Mouse (Mus musculus) forelimb bud, embryonic 11.5 days (tissue): ENCODE results near the gene Znhit2.
A peak's percentile ranks its signal among the peaks of the same experiment; 100 is the strongest.

Experiments used
- DNase-seq: peaks from one replicate; pipeline ENCODE4 v3.0.0-alpha.2; 2012; ENCODE audit warnings: low read depth, low spot score

The Znhit2 gene

DNA sequence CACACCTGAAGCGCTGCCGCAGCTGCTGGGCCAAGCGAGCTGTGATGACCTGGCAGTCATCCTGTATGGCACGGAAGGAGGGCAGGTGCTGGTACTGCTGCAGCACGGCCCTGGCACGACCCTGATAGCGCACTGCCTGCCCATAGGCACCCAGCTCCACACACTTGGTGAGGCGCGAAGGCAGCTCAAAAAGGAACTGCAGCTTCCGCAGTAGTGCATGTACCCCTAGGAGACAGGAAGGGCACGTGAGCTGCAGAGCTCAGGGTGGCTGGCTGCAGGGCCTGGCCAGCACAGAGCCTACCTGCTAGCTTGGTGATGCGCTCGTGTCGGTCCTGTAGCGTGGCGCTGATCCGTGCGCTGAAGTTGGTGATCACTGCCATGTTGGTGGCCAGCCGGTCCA is 10.3 kb downstream of the Znhit2 start:
- no peak for DNase-seq

DNA sequence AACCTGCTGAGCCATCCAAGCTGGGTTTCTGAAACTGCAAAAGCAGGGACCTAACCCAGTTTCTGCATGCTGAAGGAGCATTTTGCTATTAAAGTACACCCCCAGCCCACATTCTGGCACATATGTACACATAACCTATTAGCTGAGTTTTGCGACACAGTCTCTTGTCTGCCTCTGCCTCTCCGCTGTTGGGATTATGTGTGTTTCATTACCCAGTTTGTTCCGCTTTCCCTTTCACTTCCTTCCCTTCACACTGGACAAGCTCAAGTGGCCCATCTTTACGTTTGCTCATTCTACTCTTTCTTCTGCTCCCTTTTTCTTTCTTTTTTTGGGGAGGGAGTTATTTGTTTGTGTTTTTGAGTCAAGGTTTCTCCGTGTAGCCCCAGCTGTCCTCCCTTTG is 12.9 kb downstream of the Znhit2 start:
- no peak for DNase-seq

DNA sequence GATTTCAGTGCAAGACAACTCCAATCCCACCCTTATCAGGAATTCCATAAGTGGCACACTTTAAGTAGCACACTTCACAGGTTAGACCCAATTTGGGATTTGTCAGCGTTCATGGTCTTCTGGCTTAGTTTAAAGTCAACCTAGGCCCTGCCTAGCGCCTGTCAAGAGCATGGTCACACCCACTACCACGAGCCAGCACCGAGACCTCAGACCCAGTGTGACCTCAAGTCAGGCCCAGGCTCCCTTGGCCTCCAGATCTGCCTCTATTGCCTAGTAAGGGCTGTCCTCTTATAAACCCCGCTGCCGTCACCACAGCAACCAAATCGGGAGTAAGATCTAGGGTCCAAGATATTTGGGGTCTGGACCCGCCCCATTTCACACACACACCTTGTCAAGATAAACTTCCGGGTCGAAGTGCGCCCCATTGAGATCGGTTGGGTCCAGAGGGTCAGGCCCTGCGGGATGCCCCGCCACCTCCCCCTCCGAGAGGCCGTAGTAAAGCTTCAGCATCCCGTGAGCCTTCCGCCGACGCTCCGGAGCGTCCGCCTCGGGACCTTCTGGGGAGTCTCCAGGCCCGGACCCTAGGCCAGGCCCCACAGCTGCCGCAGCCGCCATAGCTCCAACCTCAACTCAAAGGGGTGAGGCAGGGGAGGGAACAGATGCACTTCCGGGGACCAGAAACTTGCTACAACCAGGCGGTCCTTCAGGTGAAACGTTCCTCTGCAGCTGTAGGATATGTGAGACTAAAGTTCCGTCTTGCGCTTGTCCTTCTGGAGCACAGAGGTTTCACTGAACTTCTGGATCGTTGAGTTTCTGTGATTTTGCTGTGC is 15.8 kb downstream of the Znhit2 start, which contains the start of gene Vps51:
Gene Vps51, minus strand, starts transcription at position 668 of the 830 bp plus-strand sequence.
- DNase-seq: peak; percentile 87

DNA sequence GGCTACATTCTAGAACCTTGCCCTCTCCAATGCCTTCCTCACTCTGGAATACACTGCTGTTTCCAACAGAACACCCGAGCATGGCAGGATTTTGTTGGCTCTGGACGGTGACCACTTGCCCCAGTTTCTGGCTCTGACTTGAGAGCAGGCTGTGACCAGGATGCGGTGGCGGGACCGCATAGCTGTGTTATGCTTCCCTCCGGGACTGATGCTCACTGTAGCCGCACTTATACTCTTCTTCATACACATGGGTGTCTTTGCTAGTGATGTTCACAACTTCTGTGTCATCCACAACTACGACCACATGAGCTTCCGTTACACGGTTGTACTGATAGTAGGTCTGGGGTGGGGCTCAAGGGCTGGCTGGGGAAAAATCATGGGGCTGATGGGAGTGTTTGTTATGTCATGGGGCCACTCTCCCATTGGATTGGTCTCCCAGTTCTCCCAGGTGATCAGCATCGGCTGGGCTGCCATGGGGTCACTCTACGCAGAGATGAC is 19.0 kb downstream of the Znhit2 start, which contains the start of gene Tmem262:
Gene Tmem262, plus strand, starts transcription at position 51 of the 498 bp plus-strand sequence.
- no peak for DNase-seq

DNA sequence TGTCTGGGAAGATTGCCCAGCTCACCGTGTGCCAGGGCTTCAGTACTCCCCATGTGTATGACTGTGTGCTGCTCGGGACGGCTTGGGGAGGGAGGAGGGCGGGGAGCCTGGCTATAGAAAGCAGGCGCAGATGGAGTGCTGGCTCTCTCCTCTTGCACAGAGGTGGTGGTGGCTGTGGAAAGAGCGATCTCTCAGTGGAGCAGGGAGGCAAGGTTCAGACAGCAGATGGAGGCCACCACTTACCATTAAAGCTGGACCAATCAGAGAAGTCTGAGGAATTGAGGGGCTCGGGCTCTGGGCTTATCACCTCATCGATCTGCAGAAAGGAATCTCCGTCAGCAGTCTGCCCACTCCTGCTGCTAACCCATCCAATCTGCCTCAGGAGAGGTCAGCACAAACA is 21.2 kb downstream of the Znhit2 start, which contains the start of gene Gm28374:
Gene Gm28374, minus strand, starts transcription at position 101 of the 400 bp plus-strand sequence.
- DNase-seq: no peak

DNA sequence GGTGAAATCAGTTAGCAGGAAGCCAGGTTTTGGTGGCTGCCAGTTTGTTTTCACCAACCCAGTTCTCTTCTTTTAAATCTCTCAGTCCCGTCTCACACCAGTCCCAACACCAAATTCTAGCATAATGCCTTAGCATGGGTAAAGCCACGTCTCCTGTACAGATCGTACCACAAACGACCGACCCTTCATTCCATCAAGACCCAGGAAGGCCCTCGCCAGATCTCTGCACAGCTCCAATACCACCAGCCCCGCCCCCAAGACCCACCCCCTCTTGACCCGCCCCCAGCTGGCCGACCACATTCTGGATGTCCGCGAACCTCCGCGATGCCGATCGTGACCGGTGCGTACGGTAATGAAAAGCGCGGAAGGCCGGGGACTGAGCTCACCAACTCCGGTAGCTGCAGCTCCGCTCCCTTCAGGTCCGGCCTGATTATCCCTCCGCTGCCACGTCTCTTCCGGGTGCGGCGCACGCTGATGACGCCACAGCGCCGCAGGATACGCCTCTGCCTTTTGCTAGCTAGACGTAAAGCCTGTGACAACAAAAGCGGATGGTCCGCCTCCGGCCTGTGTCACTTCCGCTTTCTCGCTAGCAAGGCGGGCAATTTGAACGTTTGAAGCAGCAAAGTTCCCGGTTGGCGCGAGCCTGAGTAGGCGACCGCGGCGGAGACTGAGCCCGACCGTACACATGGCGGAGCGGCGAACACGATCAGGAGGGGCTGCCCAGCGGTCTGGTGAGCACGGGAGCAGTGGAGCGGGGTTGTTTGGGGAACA is 23.7 kb downstream of the Znhit2 start, which contains the start of the genes Zfpl1 and Cdca5:
Gene Zfpl1, minus strand, starts transcription at position 479 of the 771 bp plus-strand sequence.
Gene Cdca5, plus strand, starts transcription at position 506 of the 771 bp plus-strand sequence.
- peak; percentile 99 for DNase-seq

DNA sequence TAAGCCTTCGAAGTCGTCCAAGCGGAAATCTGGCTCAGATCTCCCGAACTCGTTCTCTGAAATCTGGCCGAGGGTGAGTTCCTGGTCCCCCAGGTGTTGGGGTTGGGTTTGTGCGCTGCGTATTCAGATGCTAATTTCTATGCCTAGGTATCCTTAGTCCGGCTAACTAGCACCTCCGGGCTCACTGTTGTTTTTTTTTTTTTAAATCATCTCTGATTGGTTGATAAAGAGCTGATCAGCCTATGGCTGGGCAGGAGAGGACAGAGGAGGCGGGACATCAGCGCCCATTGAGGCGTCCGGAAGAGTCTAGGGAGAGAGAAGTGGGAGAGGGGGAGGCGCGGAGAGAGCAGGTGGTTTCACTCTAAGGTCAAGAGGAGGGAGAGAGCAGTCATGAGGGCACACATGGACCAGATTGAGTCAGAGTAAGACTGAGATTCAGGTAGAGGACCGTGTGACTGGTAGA is 24.5 kb downstream of the Znhit2 start:
- peak; percentile 79 for DNase-seq

DNA sequence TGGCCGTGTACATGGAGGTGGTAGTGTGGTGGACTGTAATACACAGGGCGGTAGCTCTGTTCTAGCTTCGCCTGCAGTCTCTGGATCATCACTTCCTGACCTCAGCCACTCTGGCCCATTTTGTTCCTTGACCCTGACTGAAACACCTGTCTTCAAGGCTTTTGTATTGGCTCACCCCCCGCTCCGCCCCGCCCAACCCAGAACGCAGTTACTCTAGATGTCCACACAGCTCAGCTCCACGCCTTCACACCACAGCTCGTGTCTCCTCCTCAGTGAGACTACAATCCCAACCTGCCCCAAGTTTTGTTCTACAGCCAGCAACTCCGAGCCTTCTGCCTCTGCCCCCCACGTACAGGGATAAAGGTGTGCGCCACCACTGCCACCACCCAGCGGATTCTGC is 27.8 kb downstream of the Znhit2 start:
- no peak for DNase-seq

DNA sequence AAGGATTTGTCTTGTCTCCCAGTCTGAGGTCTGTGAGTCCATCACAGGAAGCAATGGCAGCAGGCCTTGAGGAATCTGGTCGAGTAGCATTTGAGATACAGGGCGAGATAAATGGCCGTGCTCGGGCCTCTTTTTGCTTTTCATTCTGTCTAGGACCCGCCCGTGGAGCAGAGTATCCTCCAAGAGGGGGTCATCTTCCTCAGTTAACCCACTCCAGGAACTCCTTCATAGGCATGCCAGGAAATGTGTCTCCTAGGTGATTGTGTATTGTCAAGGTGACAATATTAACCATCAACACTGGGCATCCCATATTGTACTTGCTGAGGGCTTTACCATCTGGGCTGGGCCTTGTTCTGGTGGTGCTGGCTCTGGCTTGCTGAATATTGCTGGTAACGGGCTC is 33.1 kb downstream of the Znhit2 start, which contains the start of gene AC131692.1:
Gene AC131692.1, plus strand, starts transcription at position 301 of the 400 bp plus-strand sequence.
- DNase-seq: no peak

DNA sequence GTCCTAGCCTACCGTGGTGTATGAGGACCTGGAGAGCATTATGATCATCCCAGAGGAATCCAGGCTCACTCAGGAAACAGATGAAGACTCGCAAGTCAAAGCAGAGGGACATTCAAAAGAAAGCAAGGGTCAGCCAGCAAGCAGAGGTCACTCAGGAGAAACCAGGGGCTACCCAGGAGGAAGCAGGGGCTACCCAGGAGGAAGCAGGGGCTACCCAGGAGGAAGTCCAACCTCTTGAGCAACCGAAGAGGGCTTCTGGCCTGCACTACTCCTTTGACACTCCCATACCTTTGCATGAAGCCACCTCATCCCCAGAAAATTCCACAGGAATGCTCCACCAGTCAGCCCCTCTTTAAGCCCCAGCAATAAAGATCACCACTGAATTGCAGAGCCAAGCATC is 36.9 kb downstream of the Znhit2 start:
- DNase-seq: no peak

DNA sequence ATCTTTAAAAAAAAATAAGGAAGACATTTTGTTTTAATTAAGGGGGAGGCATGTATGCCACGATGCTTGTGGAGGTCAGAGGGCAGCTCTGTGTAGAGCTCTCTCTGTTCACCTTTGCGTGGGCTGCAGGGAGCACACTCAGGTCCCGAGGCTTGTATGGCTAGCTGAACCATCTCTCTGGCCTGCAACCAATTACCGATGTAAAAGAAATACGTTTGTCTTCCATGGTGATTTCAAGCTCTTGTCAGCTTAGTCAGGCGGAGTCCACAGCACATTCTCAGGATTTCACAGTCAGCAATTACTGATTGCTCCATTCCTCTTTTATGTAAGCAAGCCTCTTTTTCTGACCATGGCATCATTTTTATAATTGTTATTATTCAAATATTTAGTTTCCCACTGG is 40.2 kb downstream of the Znhit2 start:
- no peak for DNase-seq

DNA sequence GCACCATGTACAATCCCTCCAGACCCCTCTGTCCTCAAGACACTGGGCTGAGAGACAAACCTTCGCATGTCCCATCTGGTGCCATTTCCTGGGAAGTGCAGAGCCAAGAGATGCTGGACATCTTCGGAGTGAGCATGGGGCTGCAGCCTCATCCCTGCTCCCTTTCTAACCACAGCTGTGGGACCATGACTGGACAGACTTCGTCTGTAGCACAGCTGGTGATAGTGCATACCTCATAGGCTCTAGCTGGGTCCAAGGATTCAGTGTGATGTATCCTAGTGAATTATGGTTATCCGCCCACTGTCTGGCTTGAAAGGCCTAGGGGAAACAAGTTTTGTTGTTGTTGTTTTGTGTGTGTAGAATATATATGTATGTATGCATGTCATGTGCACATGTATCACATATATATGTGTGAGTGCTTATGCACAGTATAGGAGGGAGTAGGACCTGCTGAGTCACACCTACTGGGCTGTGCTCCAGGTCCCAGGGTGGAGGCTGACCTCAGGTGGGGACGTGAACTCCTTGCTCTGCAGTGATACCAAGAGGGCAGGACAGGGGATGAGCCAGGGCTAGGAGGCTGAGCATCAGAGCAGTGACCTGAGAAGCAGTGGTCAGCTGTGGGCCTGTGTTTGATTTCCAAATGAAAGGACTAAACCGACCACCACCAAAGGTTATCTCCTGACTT is 41.3 kb downstream of the Znhit2 start:
- no peak for DNase-seq

DNA sequence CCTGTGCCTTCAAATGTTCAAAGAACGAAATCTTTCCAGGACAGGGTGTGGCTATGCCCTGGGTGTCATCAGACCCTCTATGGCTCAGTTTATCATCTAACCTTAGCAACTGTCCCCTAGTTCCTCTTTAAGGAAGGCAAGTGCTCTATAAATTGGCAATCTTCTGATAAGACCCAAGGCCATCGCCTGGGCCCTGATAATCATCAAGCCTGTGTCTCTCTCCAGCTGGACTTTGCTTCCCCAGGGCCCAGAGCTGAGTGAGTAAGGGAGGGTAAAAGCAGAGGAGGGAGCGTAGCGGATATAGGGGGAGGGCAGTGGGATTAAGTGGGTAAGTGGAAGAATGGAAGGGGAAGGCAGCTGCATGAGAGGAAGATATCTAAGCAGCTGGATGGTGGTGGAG is 43.5 kb downstream of the Znhit2 start:
- DNase-seq: no peak

DNA sequence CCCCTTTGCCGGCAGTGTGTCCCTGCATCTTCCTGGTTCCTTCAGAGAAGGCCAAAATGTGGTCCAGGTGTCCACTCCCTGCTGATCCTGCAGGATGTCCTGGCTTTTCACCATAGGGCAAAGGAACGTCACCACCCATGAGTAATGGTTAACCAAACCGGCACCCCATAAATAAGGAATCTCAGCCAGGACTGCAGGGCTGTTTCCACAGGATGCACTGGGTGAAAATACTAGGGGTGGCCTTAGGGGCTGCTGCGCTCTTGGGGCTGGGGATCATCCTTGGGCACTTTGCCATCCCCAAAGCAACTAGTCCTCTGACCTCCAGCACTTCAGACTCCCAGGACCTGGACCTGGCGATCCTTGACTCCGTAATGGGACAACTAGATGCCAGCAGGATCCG is 44.6 kb downstream of the Znhit2 start, which contains the start of gene Naaladl1:
Gene Naaladl1, plus strand, starts transcription at position 197 of the 400 bp plus-strand sequence.
- DNase-seq: no peak
